Mouse (Mus musculus): ENCODE results near the gene Hes3.

GRCm38 (mm10) chr4:152305991-152306390, 14.5 kb upstream of the Hes3 start:
- TF ChIP-seq CTCF (IDR thresholded peaks at IDR 0.05; ENCODE audit: low read depth, low read length) (no peak), POLR2A (IDR thresholded peaks at IDR 0.05; ENCODE audit: borderline replicate concordance, low read depth, low read length) (no peak)
